Mouse (Mus musculus): ENCODE data around the gene Xaf1. TPM values are rescaled to one million over a fixed set of nuclear protein-coding genes. Genes with fewer than 3 reads are reported as not detected.
"Not testable (repeated sequence)": the region's sequence is repeated elsewhere in the genome, so short reads cannot be mapped to it uniquely, and the experiment has no call there.

Xaf1 gene
- polyA plus RNA-seq, 1 experiment from 2014 or later: 8.6 TPM

- ChIA-PET POLR2A (interaction anchor here (0.7 to 1.1 kb wide), 2 partner anchors 95 to 109 kb away, joined by 3 read pairs; no protein-coding TSS in a partner anchor), CTCF (interaction anchor here (1.4 to 1.5 kb wide), 3 partner anchors 12 to 30 kb away, joined by 4 to 5 read pairs (median 4); no protein-coding TSS in a partner anchor)
- in situ Hi-C loops (cut with MboI; ENCODE audit: low pct_unique_long_range_greater_than_20kb): loop anchor here (25.0 kb wide), 1 partner anchor 277 kb away; no protein-coding TSS in a partner anchor
- DNase-seq (ENCODE audit: low read depth, low spot score) (no peak), ATAC-seq (no peak)
- TF ChIP-seq CTCF (IDR thresholded peaks at IDR 0.05): no peak
- no peaks in the 10 kb centered on the region for H3K27me3 ChIP-seq
These were observed 38.3 kb downstream of the Xaf1 start for GRCm38 (mm10) chr11:72339716-72340115.

GRCm38 (mm10) chr11:72342549-72343237 is 41.3 kb downstream of the Xaf1 start:
- no peak for TF ChIP-seq CTCF (IDR thresholded peaks at IDR 0.05)
- CTCF ChIA-PET: no interaction called here
- H3K27me3 ChIP-seq: no peaks in the 10 kb centered on the region
- POLR2A ChIA-PET: no interaction called here
- no peak for DNase-seq (ENCODE audit: low read depth, low spot score)
- ATAC-seq: no peak
- in situ Hi-C loops (cut with MboI; ENCODE audit: low pct_unique_long_range_greater_than_20kb): loop anchor here (25.0 kb wide), 1 partner anchor 280 kb away; no protein-coding TSS in a partner anchor

GRCm38 (mm10) chr11:72343238-72343625 is 41.8 kb downstream of the Xaf1 start:
- in situ Hi-C loops (cut with MboI; ENCODE audit: low pct_unique_long_range_greater_than_20kb): loop anchor here (25.0 kb wide), 1 partner anchor 281 kb away; no protein-coding TSS in a partner anchor
- CTCF ChIA-PET: interaction anchor here (1.1 to 1.6 kb wide), 8 partner anchors 9 to 86 kb away, joined by 3 to 10 read pairs (median 6); no protein-coding TSS in a partner anchor
- DNase-seq (ENCODE audit: low read depth, low spot score); ATAC-seq; H3K27me3 ChIP-seq; POLR2A ChIA-PET: not testable (repeated sequence)

- DNase-seq (ENCODE audit: low read depth, low spot score) (no peak), ATAC-seq (no peak)
- peak; percentile 84 for TF ChIP-seq CTCF (IDR thresholded peaks at IDR 0.05)
- H3K27me3 ChIP-seq: no peaks in the 10 kb centered on the region
- POLR2A ChIA-PET: no interaction called here
- in situ Hi-C loops (cut with MboI; ENCODE audit: low pct_unique_long_range_greater_than_20kb): loop anchor here (25.0 kb wide), 1 partner anchor 282 kb away; no protein-coding TSS in a partner anchor
- CTCF ChIA-PET: interaction anchor here (1.1 to 2.3 kb wide), 10 partner anchors 9 to 220 kb away, joined by 3 to 11 read pairs (median 6); no protein-coding TSS in a partner anchor
These were observed 42.5 kb downstream of the Xaf1 start for GRCm38 (mm10) chr11:72343904-72344303.

- in situ Hi-C loops (cut with MboI; ENCODE audit: low pct_unique_long_range_greater_than_20kb): loop anchor here (25.0 kb wide), 1 partner anchor 282 kb away; no protein-coding TSS in a partner anchor
- ATAC-seq: no peak
- no peaks in the 10 kb centered on the region for H3K27me3 ChIP-seq
- ChIA-PET CTCF (interaction anchor here (1.1 to 2.3 kb wide), 10 partner anchors 8 to 220 kb away, joined by 3 to 11 read pairs (median 6); no protein-coding TSS in a partner anchor), POLR2A (no interaction called here)
- no peak for DNase-seq (ENCODE audit: low read depth, low spot score)
- TF ChIP-seq CTCF (IDR thresholded peaks at IDR 0.05): no peak
These were observed 43.1 kb downstream of the Xaf1 start for GRCm38 (mm10) chr11:72344486-72344885.

DNA sequence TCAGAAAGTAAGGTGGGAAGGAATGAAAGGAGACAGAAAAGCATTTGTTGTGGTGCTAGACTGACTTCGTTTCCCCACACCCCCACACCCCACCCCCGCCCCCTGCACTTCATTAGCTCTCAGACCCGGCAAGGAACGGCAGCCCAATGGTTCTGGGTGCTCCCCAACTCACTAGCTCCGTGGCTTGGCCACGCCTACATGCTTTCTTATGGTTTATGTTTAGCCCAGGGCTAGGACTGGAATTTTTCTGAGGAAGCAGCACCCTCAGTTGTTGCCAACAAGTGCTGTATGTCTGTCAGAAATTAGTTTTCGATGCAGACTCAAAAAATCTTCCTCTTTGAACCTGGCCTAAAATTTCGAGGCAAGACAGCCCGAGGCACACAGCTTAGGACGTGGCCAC is 47.1 kb downstream of the Xaf1 start:
- TF ChIP-seq CTCF (IDR thresholded peaks at IDR 0.05): no peak
- ChIA-PET POLR2A (interaction anchor here (0.6 to 1.5 kb wide), 2 partner anchors 10 to 158 kb away, joined by 3 to 4 read pairs; no protein-coding TSS in a partner anchor), CTCF (interaction anchor here (0.8 to 1.9 kb wide), 5 partner anchors 9 to 224 kb away, joined by 3 to 5 read pairs (median 3); no protein-coding TSS in a partner anchor)
- DNase-seq (ENCODE audit: low read depth, low spot score) (no peak), ATAC-seq (no peak)
- no peaks in the 10 kb centered on the region for H3K27me3 ChIP-seq
- in situ Hi-C loops (cut with MboI; ENCODE audit: low pct_unique_long_range_greater_than_20kb): loop anchor here (25.0 kb wide), 1 partner anchor 286 kb away; no protein-coding TSS in a partner anchor

- in situ Hi-C loops (cut with MboI; ENCODE audit: low pct_unique_long_range_greater_than_20kb): loop anchor here (25.0 kb wide), 1 partner anchor 287 kb away; no protein-coding TSS in a partner anchor
- no peak for TF ChIP-seq CTCF (IDR thresholded peaks at IDR 0.05)
- no peak for DNase-seq (ENCODE audit: low read depth, low spot score)
- no peaks in the 10 kb centered on the region for H3K27me3 ChIP-seq
- ChIA-PET POLR2A (interaction anchor here (0.6 kb wide), 2 partner anchors 157 to 201 kb away, joined by 4 to 7 read pairs; no protein-coding TSS in a partner anchor), CTCF (interaction anchor here (1.2 to 1.9 kb wide), 3 partner anchors 9 to 216 kb away, joined by 3 to 5 read pairs (median 5); no protein-coding TSS in a partner anchor)
- no peak for ATAC-seq
These were observed 47.6 kb downstream of the Xaf1 start for GRCm38 (mm10) chr11:72349016-72349415.

- ATAC-seq (no peak), DNase-seq (ENCODE audit: low read depth, low spot score) (no peak)
- TF ChIP-seq CTCF (IDR thresholded peaks at IDR 0.05): no peak
- ChIA-PET POLR2A (interaction anchor here (0.6 kb wide), 1 partner anchor 202 kb away, joined by 7 read pairs; no protein-coding TSS in a partner anchor), CTCF (interaction anchor here (1.9 kb wide), 1 partner anchor 215 kb away, joined by 5 read pairs; no protein-coding TSS in a partner anchor)
- in situ Hi-C loops (cut with MboI; ENCODE audit: low pct_unique_long_range_greater_than_20kb): loop anchor here (5.0 to 25.0 kb wide), 3 partner anchors 125 to 287 kb away; no protein-coding TSS in a partner anchor
- H3K27me3 ChIP-seq: no peaks in the 10 kb centered on the region
These were observed 48.2 kb downstream of the Xaf1 start for GRCm38 (mm10) chr11:72349652-72350051.

DNA sequence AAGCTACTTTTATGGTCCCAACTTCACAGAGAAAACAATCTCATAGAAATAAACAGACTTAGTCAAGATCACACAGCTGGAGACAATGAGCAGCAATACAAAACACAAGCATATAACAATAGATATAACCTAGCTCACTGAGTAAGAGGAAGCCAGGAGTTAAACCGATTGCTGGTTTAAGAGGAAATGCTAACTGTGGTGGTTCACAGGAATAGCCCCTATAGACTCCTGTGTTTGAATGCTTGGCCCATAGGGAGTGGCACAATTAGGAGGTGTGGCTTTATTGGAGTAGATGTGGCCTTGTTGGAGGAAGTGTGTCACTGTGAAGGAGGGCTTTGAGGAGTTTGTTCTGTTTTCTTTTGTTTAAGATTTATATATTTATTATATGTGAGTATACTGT is 50.8 kb downstream of the Xaf1 start:
- H3K27me3 ChIP-seq: no peaks in the 10 kb centered on the region
- DNase-seq (ENCODE audit: low read depth, low spot score) (no peak), ATAC-seq (no peak)
- CTCF ChIA-PET: interaction anchor here (0.7 to 2.0 kb wide), 4 partner anchors 8 to 212 kb away, joined by 3 to 10 read pairs (median 4); no protein-coding TSS in a partner anchor
- no peak for TF ChIP-seq CTCF (IDR thresholded peaks at IDR 0.05)
- in situ Hi-C loops (cut with MboI; ENCODE audit: low pct_unique_long_range_greater_than_20kb): loop anchor here (5.0 to 10.0 kb wide), 2 partner anchors 127 to 215 kb away; no protein-coding TSS in a partner anchor
- POLR2A ChIA-PET: no interaction called here

GRCm38 (mm10) chr11:72353186-72353585 is 51.8 kb downstream of the Xaf1 start:
- no peak for TF ChIP-seq CTCF (IDR thresholded peaks at IDR 0.05)
- DNase-seq (ENCODE audit: low read depth, low spot score): no peak
- in situ Hi-C loops (cut with MboI; ENCODE audit: low pct_unique_long_range_greater_than_20kb): loop anchor here (5.0 to 10.0 kb wide), 2 partner anchors 128 to 214 kb away; no protein-coding TSS in a partner anchor
- no peak for ATAC-seq
- CTCF ChIA-PET: interaction anchor here (1.1 to 2.0 kb wide), 2 partner anchors 9 to 211 kb away, joined by 3 to 10 read pairs; no protein-coding TSS in a partner anchor
- POLR2A ChIA-PET: interaction anchor here (1.6 kb wide), 1 partner anchor 136 kb away, joined by 3 read pairs; no protein-coding TSS in a partner anchor
- no peaks in the 10 kb centered on the region for H3K27me3 ChIP-seq

Data from Patski (cell line).